Mouse (Mus musculus) MEL (cell line): ENCODE measurements around the gene Pdlim4. TPM values are rescaled to one million over a fixed set of nuclear protein-coding genes. Genes with fewer than 3 reads are reported as not detected.

Experiments used
- DNase-seq: peaks from one replicate; pipeline ENCODE4 v3.0.0; 2011; ENCODE audit warnings: low read depth, low spot score
- H3K27ac ChIP-seq: 2 replicates; pipeline ENCODE4 v1.5.1; 2012; ENCODE audit warnings: low read depth, mild to moderate bottlenecking, control low read depth, low read length, moderate library complexity; ENCODE audit not compliant: control insufficient read depth
- H3K27me3 ChIP-seq, 2 experiments: fragments of 150-350 bp in 1 of 2; sonication (generic) in 1 of 2; 2 replicates each; pipeline ENCODE4 v1.6.1; 2012; ENCODE audit warnings: low read length in 2 of 2, mild to moderate bottlenecking in 2 of 2, improper control_type of control experiment in 1 of 2, moderate library complexity in 1 of 2; ENCODE audit not compliant: insufficient read depth in 2 of 2, control insufficient read depth in 1 of 2
- H3K36me3 ChIP-seq, 2 experiments: 2 replicates each; pipeline ENCODE4 v1.6.1; 2012 to 2014; ENCODE audit warnings: low read length in 2 of 2, improper control_type of control experiment in 1 of 2, inconsistent platforms in 1 of 2, mild to moderate bottlenecking in 1 of 2; ENCODE audit not compliant: insufficient read depth in 2 of 2, control insufficient read depth in 1 of 2
- H3K4me1 ChIP-seq, 2 experiments: fragments of 150-350 bp in 1 of 2; sonication (generic) in 1 of 2; 2 replicates each; pipeline ENCODE4 v1.6.1; 2012; ENCODE audit warnings: low read length in 2 of 2, improper control_type of control experiment in 1 of 2, mild to moderate bottlenecking in 1 of 2; ENCODE audit not compliant: insufficient read depth in 2 of 2, control insufficient read depth in 1 of 2
- H3K4me3 ChIP-seq, 2 experiments: fragments of 150-350 bp in 1 of 2; sonication (generic) in 1 of 2; 2 replicates each; pipeline ENCODE4 v1.5.1; 2012; ENCODE audit warnings: low read depth in 2 of 2, low read length in 2 of 2, mild to moderate bottlenecking in 2 of 2, moderate library complexity in 2 of 2, control low read depth in 1 of 2, improper control_type of control experiment in 1 of 2; ENCODE audit not compliant: control insufficient read depth in 1 of 2, insufficient read depth in 1 of 2
- H3K79me2 ChIP-seq: 2 replicates; pipeline ENCODE4 v1.6.1; 2012; ENCODE audit warnings: mild to moderate bottlenecking, low read length, moderate library complexity; ENCODE audit not compliant: control insufficient read depth, poor library complexity, insufficient read depth
- H3K9ac ChIP-seq: 2 replicates; pipeline ENCODE4 v1.6.1; 2012; ENCODE audit warnings: low read depth, mild to moderate bottlenecking, control low read depth, low read length, moderate library complexity; ENCODE audit not compliant: control insufficient read depth, poor library complexity, severe bottlenecking
- H3K9me3 ChIP-seq: fragments of 150-350 bp; sonication (generic); replicated peaks from 2 replicates; pipeline ENCODE4 v1.6.1; 2012; ENCODE audit warnings: mild to moderate bottlenecking, low read length, improper control_type of control experiment, moderate library complexity; ENCODE audit not compliant: insufficient read depth
- BHLHE40 ChIP-seq: IDR thresholded peaks from 2 replicates; pipeline ENCODE4 v1.6.1; 2012; ENCODE audit warnings: low read depth, mild to moderate bottlenecking, inconsistent platforms, low read length, improper control_type of control experiment, borderline replicate concordance
- CTCF ChIP-seq, 3 experiments: IDR thresholded peaks in 2 of 3; conservative IDR thresholded peaks in 1 of 3; 2 replicates each; pipeline ENCODE4 v1.5.1; 2011 to 2012; ENCODE audit warnings: low read length in 3 of 3, low read depth in 2 of 3, mild to moderate bottlenecking in 2 of 3, improper control_type of control experiment in 1 of 3, inconsistent platforms in 1 of 3, mixed read lengths in 1 of 3, moderate library complexity in 1 of 3; ENCODE audit not compliant: control insufficient read depth in 1 of 3, insufficient read depth in 1 of 3, poor library complexity in 1 of 3, severe bottlenecking in 1 of 3
- E2F4 ChIP-seq: IDR thresholded peaks from 2 replicates; pipeline ENCODE4 v1.6.1; 2011; ENCODE audit warnings: low read depth, low read length, improper control_type of control experiment, borderline replicate concordance
- ETS1 ChIP-seq: IDR thresholded peaks from 2 replicates; pipeline ENCODE4 v1.6.1; 2012; ENCODE audit warnings: low read depth, mild to moderate bottlenecking, inconsistent platforms, low read length, improper control_type of control experiment, moderate library complexity
- GABPA ChIP-seq: IDR thresholded peaks from 2 replicates; pipeline ENCODE4 v1.6.1; 2012; ENCODE audit warnings: low read depth, mild to moderate bottlenecking, inconsistent platforms, low read length, improper control_type of control experiment, moderate library complexity
- GATA1 ChIP-seq: IDR thresholded peaks from 2 replicates; pipeline ENCODE4 v1.6.1; 2011; ENCODE audit warnings: low read depth, low read length, improper control_type of control experiment
- KAT2A ChIP-seq: conservative IDR thresholded peaks from 2 replicates; pipeline ENCODE4 v1.6.1; 2012; ENCODE audit warnings: low read depth, low read length, improper control_type of control experiment, inconsistent platforms
- MAFK ChIP-seq: IDR thresholded peaks from 2 replicates; pipeline ENCODE4 v1.6.1; 2011; ENCODE audit warnings: low read depth, mild to moderate bottlenecking, low read length, improper control_type of control experiment, borderline replicate concordance
- MAX ChIP-seq: IDR thresholded peaks from 2 replicates; pipeline ENCODE4 v1.6.1; 2011; ENCODE audit warnings: low read length, improper control_type of control experiment
- MAZ ChIP-seq: IDR thresholded peaks from 2 replicates; pipeline ENCODE4 v1.6.1; 2012; ENCODE audit warnings: low read depth, mild to moderate bottlenecking, inconsistent platforms, low read length, improper control_type of control experiment
- MXI1 ChIP-seq: IDR thresholded peaks from 2 replicates; pipeline ENCODE4 v1.6.1; 2011; ENCODE audit warnings: mild to moderate bottlenecking, low read depth, low read length, improper control_type of control experiment
- MYC ChIP-seq: IDR thresholded peaks from 2 replicates; pipeline ENCODE4 v1.6.1; 2011; ENCODE audit warnings: low read depth, mild to moderate bottlenecking, low read length, improper control_type of control experiment, moderate library complexity
- NELFE ChIP-seq: IDR thresholded peaks from 2 replicates; pipeline ENCODE4 v1.6.1; 2011; ENCODE audit warnings: low read depth, low read length, improper control_type of control experiment
- NRF1 ChIP-seq: IDR thresholded peaks from 2 replicates; pipeline ENCODE4 v1.6.1; 2014; ENCODE audit warnings: low read depth, mild to moderate bottlenecking, inconsistent platforms, low read length, improper control_type of control experiment, moderate library complexity; ENCODE audit not compliant: poor library complexity, insufficient read depth, severe bottlenecking
- POLR2A ChIP-seq, 2 experiments: IDR thresholded peaks; 2 replicates each; pipeline ENCODE4 v1.6.1; 2011 to 2012; ENCODE audit warnings: low read length in 2 of 2, mild to moderate bottlenecking in 2 of 2, control low read depth in 1 of 2, improper control_type of control experiment in 1 of 2, low read depth in 1 of 2, moderate library complexity in 1 of 2; ENCODE audit not compliant: control insufficient read depth in 1 of 2, insufficient read depth in 1 of 2, poor library complexity in 1 of 2
- POLR2AphosphoS5 ChIP-seq: IDR thresholded peaks from 2 replicates; pipeline ENCODE4 v1.6.1; 2012; ENCODE audit warnings: low read depth, borderline replicate concordance, mild to moderate bottlenecking, inconsistent platforms, low read length, moderate library complexity, mixed read lengths
- RAD21 ChIP-seq: IDR thresholded peaks from 2 replicates; pipeline ENCODE4 v1.6.1; 2011; ENCODE audit warnings: mild to moderate bottlenecking, low read depth, low read length, improper control_type of control experiment
- RCOR1 ChIP-seq: IDR thresholded peaks from 2 replicates; pipeline ENCODE4 v1.6.1; 2012; ENCODE audit warnings: low read depth, mild to moderate bottlenecking, inconsistent platforms, low read length, improper control_type of control experiment
- SMC3 ChIP-seq: IDR thresholded peaks from 2 replicates; pipeline ENCODE4 v1.6.1; 2011; ENCODE audit warnings: low read depth, low read length, improper control_type of control experiment
- TAL1 ChIP-seq: IDR thresholded peaks from 2 replicates; pipeline ENCODE4 v1.6.1; 2012; ENCODE audit warnings: mild to moderate bottlenecking, inconsistent platforms, low read length, moderate library complexity, mixed read lengths
- TCF12 ChIP-seq: IDR thresholded peaks from 2 replicates; pipeline ENCODE4 v1.6.1; 2014; ENCODE audit warnings: low read depth, mild to moderate bottlenecking, inconsistent platforms, low read length, improper control_type of control experiment, moderate library complexity
- UBTF ChIP-seq: IDR thresholded peaks from 2 replicates; pipeline ENCODE4 v1.6.1; 2012; ENCODE audit warnings: low read depth, mild to moderate bottlenecking, inconsistent platforms, low read length, improper control_type of control experiment, moderate library complexity, borderline replicate concordance; ENCODE audit not compliant: insufficient read depth
- ZC3H11A ChIP-seq: IDR thresholded peaks from 2 replicates; pipeline ENCODE4 v1.6.1; 2012; ENCODE audit warnings: low read depth, mild to moderate bottlenecking, inconsistent platforms, low read length, improper control_type of control experiment
- polyA plus RNA-seq, 2 experiments: library from polyadenylated mRNA; stranded (reverse) in 1 of 2; unstranded in 1 of 2; fragments of >175 nt in 1 of 2; fragments of >200 nt in 1 of 2; gene quantifications; 2 replicates each; pipeline versions ENCODE4 v1.2.1 to v1.2.4; 2012; ENCODE audit warnings: low replicate concordance in 2 of 2, low read depth in 1 of 2; ENCODE audit not compliant: insufficient read length in 2 of 2, insufficient read depth in 1 of 2, missing spikeins in 1 of 2
- total RNA-seq: library from RNA; depleted of rRNA; stranded (reverse); fragments of 300-350 nt; gene quantifications from 2 replicates; pipeline ENCODE4 v1.2.3, GENCODE M21; 2012

Pdlim4 gene
- total and polyA plus RNA-seq, 3 experiments: 0.70 TPM; not detected in 2

DNA sequence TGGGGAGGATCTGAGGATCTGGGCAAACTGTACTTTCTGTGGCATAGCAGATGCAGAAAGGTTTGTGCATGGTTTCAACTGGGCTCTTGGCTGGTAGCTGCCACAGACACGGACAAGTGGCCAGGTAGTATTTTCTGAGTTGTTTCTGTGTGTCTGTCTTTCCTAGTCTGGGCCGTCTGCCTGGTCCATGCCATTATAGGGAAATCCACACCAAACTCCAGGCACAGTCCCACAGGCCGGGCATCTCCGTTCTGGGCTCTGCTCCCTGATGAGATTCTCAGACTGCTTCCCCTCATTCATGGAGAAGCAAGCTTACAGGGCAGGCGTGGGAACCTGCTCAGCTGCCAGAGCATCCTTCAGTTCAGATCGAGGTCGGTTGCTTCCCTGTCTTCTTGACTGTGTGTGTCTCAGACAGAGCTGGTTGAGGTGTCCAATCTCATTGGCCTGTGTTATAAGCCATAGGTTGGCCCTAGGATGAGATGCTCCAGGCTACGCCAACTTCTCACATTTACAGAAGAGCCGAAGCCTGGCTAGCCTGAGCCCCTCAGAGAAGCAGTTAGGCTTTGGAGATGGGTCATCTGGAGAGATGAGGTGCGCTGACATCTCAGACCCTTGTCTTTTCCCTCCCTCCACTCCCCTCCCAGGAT, 31.4 kb upstream of the Pdlim4 start, which contains the start of gene P4ha2:
Gene P4ha2, plus strand, starts transcription at position 51 of the 647 bp plus-strand sequence.
- no peak for TF ChIP-seq GABPA
- TF ChIP-seq RCOR1: 0 out of 2 replicates have a peak, but pooled peaks have one; percentile 7
- Histone ChIP-seq H3K27me3 (0 out of 4 replicates have a peak, but pooled peaks cover 0 to 2% of the 10 kb centered on the region in 2 experiments), H3K36me3 (peaks cover 0 to 14% of the 10 kb centered on the region in 2 experiments; a peak in 2 of 4 replicates), H3K4me3 (peak within 1 kb of the TSS; percentile 65 to 95), H3K79me2 (no peaks in the 10 kb centered on the region), H3K9ac (peak within 1 kb of the TSS; percentile 53), H3K9me3 (no peaks in the 10 kb centered on the region), H3K4me1 (peaks cover 13 to 22% of the 10 kb centered on the region in 2 experiments), H3K27ac (no peak within 1 kb of the TSS)
- peak; percentile 53 for DNase-seq

DNA sequence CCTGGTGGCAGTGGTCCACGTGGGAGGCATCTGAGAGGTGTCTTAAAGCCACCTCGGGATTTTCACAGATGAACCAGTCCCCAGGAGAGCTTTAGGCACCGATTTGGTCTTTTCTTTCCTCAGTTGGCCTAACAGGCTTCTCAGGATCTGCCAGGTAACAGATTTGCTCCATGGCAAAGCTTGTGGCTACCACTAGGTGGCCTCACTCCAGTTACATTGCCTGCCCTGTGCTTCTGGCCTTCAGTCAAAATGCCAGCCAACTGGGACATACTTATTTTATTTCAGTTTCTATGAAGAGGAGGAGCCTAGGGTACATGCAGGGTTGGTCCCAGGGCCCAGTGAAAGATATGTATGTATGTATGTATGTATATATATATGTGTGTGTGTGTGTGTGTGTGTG, 24.2 kb upstream of the Pdlim4 start:
- Histone ChIP-seq H3K27ac (no peak overlapping the region), H3K9me3 (no peaks in the 10 kb centered on the region), H3K4me1 (peaks cover 7 to 19% of the 10 kb centered on the region in 2 experiments), H3K9ac (no peak overlapping the region), H3K27me3 (no peaks in the 10 kb centered on the region), H3K79me2 (no peaks in the 10 kb centered on the region), H3K36me3 (peaks cover 0 to 15% of the 10 kb centered on the region in 2 experiments; a peak in 2 of 4 replicates), H3K4me3 (no peak overlapping the region; a peak in 1 of 4 replicates)
- peak; percentile 81 for DNase-seq
- TF ChIP-seq SMC3 (peak; percentile 79), TAL1 (no peak), BHLHE40 (no peak), ETS1 (no peak), POLR2A (IDR thresholded peaks at IDR 0.05; ENCODE audit: control insufficient read depth in 1 of 2, insufficient read depth in 1 of 2, low read depth in 1 of 2, low read length in 2 of 2, poor library complexity in 1 of 2) (no peak), MXI1 (0 out of 2 replicates have a peak, but pooled peaks have one; percentile 8), ZC3H11A (peak; percentile 16; the same call in 1 of the 2 replicates), RAD21 (peak; percentile 54), CTCF (IDR thresholded peaks at IDR 0.05 in 2 of 3, conservative IDR thresholded peaks at IDR 0.05 in 1 of 3; ENCODE audit: control insufficient read depth in 1 of 3, insufficient read depth in 1 of 3, low read depth in 2 of 3, low read length in 3 of 3, poor library complexity in 1 of 3, severe bottlenecking in 1 of 3) (peak; percentile 85 to 93 (median 90)), MAFK (no peak)

DNA sequence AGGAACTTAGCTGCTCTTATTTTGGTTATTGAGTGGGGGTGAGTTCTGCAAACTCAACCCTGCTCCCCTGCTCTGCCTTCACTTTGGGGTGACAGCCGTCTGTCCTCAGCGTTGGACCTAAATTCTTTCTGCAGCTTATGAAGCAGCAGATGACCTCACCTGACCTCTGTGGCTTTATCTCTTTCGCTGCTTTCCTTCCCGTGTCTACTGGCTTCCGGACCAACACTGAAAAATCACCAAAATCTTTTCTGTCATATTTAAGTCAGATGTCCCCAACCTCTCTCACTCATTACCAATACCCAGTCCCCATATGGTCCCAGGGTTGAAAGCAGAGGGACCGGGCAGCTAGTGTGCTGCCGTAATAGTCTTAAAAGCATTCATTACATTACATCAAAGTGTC, 23.4 kb upstream of the Pdlim4 start:
- no peaks in the 10 kb centered on the region for H3K27me3 ChIP-seq
- no peak for DNase-seq
- H3K9ac ChIP-seq: no peak overlapping the region
- peak overlapping the region; percentile 1 to 28; a peak in 3 of 4 replicates for H3K4me3 ChIP-seq
- no peaks in the 10 kb centered on the region for H3K79me2 ChIP-seq
- peaks cover 7 to 23% of the 10 kb centered on the region in 2 experiments for H3K4me1 ChIP-seq
- H3K36me3 ChIP-seq: peaks cover 0 to 18% of the 10 kb centered on the region in 2 experiments; a peak in 2 of 4 replicates
- H3K27ac ChIP-seq: no peak overlapping the region
- no peaks in the 10 kb centered on the region for H3K9me3 ChIP-seq
- TF ChIP-seq E2F4 (no peak), KAT2A (no peak), TCF12 (no peak), MAZ (no peak), SMC3 (no peak), NELFE (no peak), ETS1 (peak; percentile 26; the same call in 1 of the 2 replicates), MXI1 (no peak), CTCF (IDR thresholded peaks at IDR 0.05 in 2 of 3, conservative IDR thresholded peaks at IDR 0.05 in 1 of 3; ENCODE audit: control insufficient read depth in 1 of 3, insufficient read depth in 1 of 3, low read depth in 2 of 3, low read length in 3 of 3, poor library complexity in 1 of 3, severe bottlenecking in 1 of 3) (no peak), GABPA (no peak), MAX (no peak), RCOR1 (peak; percentile 71; the same call in 1 of the 2 replicates), NRF1 (no peak), GATA1 (peak; percentile 57), MYC (no peak), POLR2AphosphoS5 (no peak), UBTF (no peak), TAL1 (no peak), BHLHE40 (no peak; the same call in 1 of the 2 replicates)
